In the genomic region with DNA sequence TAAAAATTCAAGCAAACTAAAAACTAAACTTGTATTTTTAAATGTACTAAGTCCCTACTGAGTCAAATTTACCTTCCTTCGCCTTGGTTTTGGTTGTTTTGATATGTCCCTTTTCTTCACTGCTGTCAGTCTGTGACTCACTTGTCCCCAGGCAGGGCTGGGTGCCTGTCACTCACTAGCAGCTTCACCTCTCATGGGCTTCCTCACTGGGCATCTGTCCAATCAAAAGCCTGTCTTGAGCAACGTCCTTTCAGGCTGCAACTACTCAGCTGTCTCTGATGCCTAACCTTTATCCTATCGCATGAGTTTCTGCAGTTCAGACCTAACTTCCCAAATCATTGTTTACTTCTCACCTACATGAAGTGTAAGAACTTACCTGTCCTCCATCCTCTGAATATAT, we compare ENCODE assay signal across 18 mouse cellular contexts.
DNase-seq lines count a peak whose midpoint lies in the region; ATAC-seq and TF ChIP-seq lines count a peak whose summit lies in the region.
"Had no signal": no experiment of that assay in that cellular context is flagged by ENCODE, and none has a peak within 500 bp of the region (broad histone marks: within the 10 kb centered on the region; RNA-seq: fewer than 3 reads in every experiment).

No protein-coding gene starts in this region.

- 75% methylated on average over 3 of the region's 3 CpGs for WGBS in forebrain, embryonic 13.5 days

- no peaks in the 10 kb centered on the region for H3K27me3 ChIP-seq in forebrain, embryonic 13.5 days
- H3K27me3 ChIP-seq: embryonic facial prominence, embryonic 15.5 days; forebrain, embryonic 12.5 days; hindbrain, embryonic 12.5 days; limb, embryonic 15.5 days had no signal

- no peak overlapping the region for H3K4me2 ChIP-seq in forebrain, embryonic 13.5 days
- H3K4me2 ChIP-seq: embryonic facial prominence, embryonic 15.5 days; forebrain, embryonic 12.5 days; hindbrain, embryonic 12.5 days; limb, embryonic 15.5 days; lung, embryonic 14.5 days; midbrain, embryonic 11.5 days had no signal

- 0 out of 2 replicates have a peak, but pooled peaks have one; percentile 18 for ATAC-seq in common myeloid progenitor, adult 5-6 weeks (replicated peaks; ENCODE audit: low read depth, poor library complexity, severe bottlenecking)
- ATAC-seq in forebrain, embryonic 13.5 days: no peak

- no peaks in the 10 kb centered on the region for H3K36me3 ChIP-seq in forebrain, embryonic 13.5 days (ENCODE audit: poor library complexity, severe bottlenecking)
- H3K36me3 ChIP-seq: embryonic facial prominence, embryonic 15.5 days; forebrain, embryonic 12.5 days; hindbrain, embryonic 12.5 days; limb, embryonic 15.5 days had no signal

- H3K4me1 ChIP-seq in forebrain, embryonic 13.5 days: no peaks in the 10 kb centered on the region
- H3K4me1 ChIP-seq: embryonic facial prominence, embryonic 15.5 days; forebrain, embryonic 12.5 days; hindbrain, embryonic 12.5 days; limb, embryonic 15.5 days had no signal

- no peak overlapping the region for H3K9ac ChIP-seq in forebrain, embryonic 13.5 days
- H3K9ac ChIP-seq: embryonic facial prominence, embryonic 15.5 days; forebrain, embryonic 12.5 days; hindbrain, embryonic 12.5 days; limb, embryonic 15.5 days; lung, embryonic 14.5 days had no signal

- DNase-seq in gastrocnemius, adult 2 months: peak; percentile 28
- no peak for DNase-seq in gastrocnemius, postnatal 36 days
- DNase-seq in NIH3T3 (ENCODE audit: low read depth): peak; percentile 65
- DNase-seq in lung, postnatal 4 days: peak; percentile 32 to 40
- DNase-seq in thymus, postnatal 0 days (ENCODE audit: low spot score): no peak
- DNase-seq in urinary bladder, adult 18-20 months (ENCODE audit: low spot score in 2 of 2): no peak
- DNase-seq: embryo, embryonic 11 days; kidney, adult 9 months; lung, embryonic 14.5 days; thymus, adult 18-20 months had no signal

- H3K4me3 ChIP-seq in gastrocnemius, adult 2 months: no peak overlapping the region
- H3K4me3 ChIP-seq in forebrain, embryonic 13.5 days: no peak overlapping the region
- H3K4me3 ChIP-seq: embryonic facial prominence, embryonic 15.5 days; forebrain, embryonic 12.5 days; heart, adult 2 months; hindbrain, embryonic 12.5 days; limb, embryonic 15.5 days had no signal

- intact Hi-C loops in gastrocnemius, adult 2 months (cut with DNase I): no loop called here
- intact Hi-C loops in gastrocnemius, postnatal 36 days (cut with DNase I): no loop called here

- no peak overlapping the region for H3K27ac ChIP-seq in gastrocnemius, adult 2 months
- H3K27ac ChIP-seq in forebrain, embryonic 13.5 days: no peak overlapping the region
- H3K27ac ChIP-seq: embryonic facial prominence, embryonic 15.5 days; forebrain, embryonic 12.5 days; heart, adult 2 months; hindbrain, embryonic 12.5 days; limb, embryonic 15.5 days had no signal

- no peaks in the 10 kb centered on the region for H3K9me3 ChIP-seq in forebrain, embryonic 13.5 days (replicated peaks)
- H3K9me3 ChIP-seq: embryonic facial prominence, embryonic 15.5 days; forebrain, embryonic 12.5 days; hindbrain, embryonic 12.5 days; limb, embryonic 15.5 days had no signal

- TF ChIP-seq CTCF in gastrocnemius, adult 2 months (IDR thresholded peaks at IDR 0.05): no peak

Comparison
In these comparisons a context has a peak if more than half of its experiments do, and no peak if none do; other contexts are left out.
1. DNase-seq: peak in gastrocnemius, adult 2 months (single experiment), NIH3T3 (single experiment) and lung, postnatal 4 days (2 of 2); none in gastrocnemius, postnatal 36 days (0 of 2), thymus, postnatal 0 days (single experiment) and urinary bladder, adult 18-20 months (0 of 2).